Mouse (Mus musculus) midbrain, embryonic 11.5 days (tissue): ENCODE measurements around the gene Abcg4. TPM values are rescaled to one million over a fixed set of nuclear protein-coding genes. Genes with fewer than 3 reads are reported as not detected.
A peak's percentile ranks its signal among the peaks of the same experiment; 100 is the strongest.

Experiments
- ATAC-seq: fragments of 200-750 bp; cut with Nextera tagmentation; 2 replicates; pipeline ENCODE4 v1.8.0; 2017; ENCODE audit warnings: moderate TSS enrichment, moderate library complexity; ENCODE audit not compliant: low FRiP score
- DNase-seq: peaks from one replicate; pipeline ENCODE4 v3.0.0; 2015; ENCODE audit warnings: low spot score; ENCODE audit errors: missing footprints
- H3K27ac ChIP-seq: fragments of 300-500 bp; sonication (generic); 2 replicates; pipeline ENCODE4 v1.5.1; 2014; ENCODE audit warnings: low read depth, low read length
- H3K27me3 ChIP-seq: fragments of 300-500 bp; sonication (generic); 2 replicates; pipeline ENCODE4 v1.6.1; 2014; ENCODE audit warnings: mild to moderate bottlenecking, low read length, moderate library complexity, mixed read lengths; ENCODE audit not compliant: control insufficient read depth, insufficient read depth
- H3K36me3 ChIP-seq: fragments of 300-500 bp; sonication (generic); 2 replicates; pipeline ENCODE4 v1.6.1; 2014; ENCODE audit warnings: mild to moderate bottlenecking, low read length, moderate library complexity, mixed read lengths; ENCODE audit not compliant: control insufficient read depth, insufficient read depth
- H3K4me1 ChIP-seq: fragments of 300-500 bp; sonication (generic); 2 replicates; pipeline ENCODE4 v1.6.1; 2014; ENCODE audit warnings: low read length; ENCODE audit not compliant: control insufficient read depth, insufficient read depth
- H3K4me2 ChIP-seq: fragments of 300-500 bp; sonication (generic); 2 replicates; pipeline ENCODE4 v1.6.1; 2014; ENCODE audit warnings: mild to moderate bottlenecking, moderate library complexity
- H3K4me3 ChIP-seq: fragments of 300-500 bp; sonication (generic); 2 replicates; pipeline ENCODE4 v1.5.1; 2014; ENCODE audit warnings: low read depth, low read length
- H3K9ac ChIP-seq: fragments of 300-500 bp; sonication (generic); 2 replicates; pipeline ENCODE4 v1.6.1; 2014; ENCODE audit warnings: low read length
- H3K9me3 ChIP-seq: fragments of 300-500 bp; sonication (generic); 2 replicates; pipeline ENCODE4 v1.6.1; 2016; ENCODE audit warnings: low read length; ENCODE audit not compliant: control insufficient read depth
- WGBS: fragments of 180-500 bp; shearing (Covaris S2); extraction: QIAGEN DNeasy Blood & Tissue Kit; methylation state at CpG from one replicate; pipeline ENCODE4 v1.1.7; 2014; 5-methylcytosine and 5-hydroxymethylcytosine counted together
- polyA plus RNA-seq: library from polyadenylated mRNA; unstranded; fragments of >200 nt; fragmentation: Nextera tagmentation; extraction: Ambion mirVana; gene quantifications from 2 replicates; pipeline ENCODE4 v1.2.1, GENCODE M21; 2014

Abcg4 gene
- polyA plus RNA-seq, 1 experiment from 2014 or later: 4.8 TPM

DNA sequence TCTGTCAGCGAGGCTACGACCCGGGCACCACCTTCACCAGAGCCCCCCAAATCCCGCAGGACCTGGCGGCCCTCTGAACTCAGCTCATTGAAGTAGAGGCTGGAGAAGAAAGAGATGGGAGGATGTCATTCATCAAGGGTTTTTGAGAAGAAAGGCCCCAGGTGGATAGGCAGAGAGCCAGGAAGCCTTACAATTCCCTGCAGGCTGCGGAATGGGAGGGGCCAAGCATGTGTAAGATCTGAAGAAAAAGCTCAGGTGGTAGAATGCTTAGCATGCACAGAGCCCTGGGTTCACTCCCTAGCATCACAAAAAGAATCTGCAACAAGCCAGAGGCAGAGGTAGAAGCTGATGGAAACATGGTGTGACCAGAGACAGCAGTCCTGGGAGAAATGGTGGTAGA is 35.0 kb downstream of the Abcg4 start:
- no peaks in the 10 kb centered on the region; the same call in 1 of the 2 replicates for H3K27me3 ChIP-seq
- H3K9ac ChIP-seq: no peak overlapping the region
- ATAC-seq (no peak), DNase-seq (no peak)
- H3K27ac ChIP-seq: no peak overlapping the region
- WGBS: 77% methylated on average over 6 of the region's 6 CpGs
- H3K4me2 ChIP-seq: no peak overlapping the region
- no peak overlapping the region for H3K4me3 ChIP-seq
- H3K36me3 ChIP-seq: no peaks in the 10 kb centered on the region
- peaks cover 20% of the 10 kb centered on the region for H3K4me1 ChIP-seq
- H3K9me3 ChIP-seq: no peaks in the 10 kb centered on the region

DNA sequence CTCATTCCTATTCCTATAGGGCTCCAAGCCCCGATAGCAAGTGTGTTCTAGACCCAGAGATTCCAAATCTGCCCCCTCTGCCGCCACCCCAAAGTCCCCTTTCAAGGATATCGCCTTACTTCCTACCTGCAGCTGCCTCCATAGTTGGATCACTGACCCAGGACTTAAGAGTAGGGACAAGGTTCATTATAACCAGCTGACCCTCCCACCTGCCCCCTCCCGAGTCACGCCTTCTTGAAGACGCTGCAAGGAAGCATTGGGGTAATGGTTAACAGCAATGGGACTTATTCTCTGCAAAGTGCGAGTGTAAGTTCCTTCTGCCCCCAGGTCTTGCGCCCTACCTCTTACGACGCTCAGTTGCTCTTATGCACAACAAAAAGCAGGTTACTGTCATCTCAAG is 37.1 kb downstream of the Abcg4 start, which contains the start of gene Pdzd3:
Pdzd3 (minus strand) TSS at position 158 of the 400 bp plus-strand sequence.
- Histone ChIP-seq H3K27me3 (no peaks in the 10 kb centered on the region; the same call in 1 of the 2 replicates), H3K4me2 (no peak within 1 kb of the TSS), H3K9me3 (no peaks in the 10 kb centered on the region), H3K27ac (no peak within 1 kb of the TSS), H3K36me3 (no peaks in the 10 kb centered on the region), H3K9ac (no peak within 1 kb of the TSS), H3K4me1 (peaks cover 20% of the 10 kb centered on the region), H3K4me3 (no peak within 1 kb of the TSS)
- 81% methylated on average over 10 of the region's 10 CpGs for WGBS
- DNase-seq (no peak), ATAC-seq (no peak)

DNA sequence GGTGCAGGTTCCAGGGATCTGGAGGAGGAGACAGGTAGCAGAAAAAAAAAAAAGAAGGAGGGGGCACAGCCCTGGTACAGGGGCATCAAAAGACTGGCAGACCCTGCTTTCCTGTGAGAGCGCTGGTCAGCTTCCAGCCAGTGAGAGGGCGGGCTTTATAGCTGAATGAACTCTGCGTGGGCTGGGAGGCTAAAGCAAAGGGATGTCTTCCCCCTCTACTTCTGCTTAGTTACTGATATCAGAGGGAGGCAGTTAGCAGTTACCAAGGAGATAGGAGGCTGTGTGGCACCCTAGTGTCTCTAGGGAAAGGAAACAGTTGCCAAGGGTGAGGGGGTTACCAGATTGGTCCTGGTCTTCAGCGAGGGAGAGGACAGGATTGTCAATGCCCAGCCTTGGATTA is 38.0 kb downstream of the Abcg4 start:
- H3K27me3 ChIP-seq: no peaks in the 10 kb centered on the region; the same call in 1 of the 2 replicates
- no peak overlapping the region for H3K9ac ChIP-seq
- H3K9me3 ChIP-seq: no peaks in the 10 kb centered on the region
- peaks cover 18% of the 10 kb centered on the region for H3K4me1 ChIP-seq
- H3K4me2 ChIP-seq: no peak overlapping the region
- DNase-seq (no peak), ATAC-seq (no peak)
- H3K27ac ChIP-seq: no peak overlapping the region
- WGBS: 46% methylated on average over 4 of the region's 4 CpGs
- H3K4me3 ChIP-seq: no peak overlapping the region
- no peaks in the 10 kb centered on the region for H3K36me3 ChIP-seq

DNA sequence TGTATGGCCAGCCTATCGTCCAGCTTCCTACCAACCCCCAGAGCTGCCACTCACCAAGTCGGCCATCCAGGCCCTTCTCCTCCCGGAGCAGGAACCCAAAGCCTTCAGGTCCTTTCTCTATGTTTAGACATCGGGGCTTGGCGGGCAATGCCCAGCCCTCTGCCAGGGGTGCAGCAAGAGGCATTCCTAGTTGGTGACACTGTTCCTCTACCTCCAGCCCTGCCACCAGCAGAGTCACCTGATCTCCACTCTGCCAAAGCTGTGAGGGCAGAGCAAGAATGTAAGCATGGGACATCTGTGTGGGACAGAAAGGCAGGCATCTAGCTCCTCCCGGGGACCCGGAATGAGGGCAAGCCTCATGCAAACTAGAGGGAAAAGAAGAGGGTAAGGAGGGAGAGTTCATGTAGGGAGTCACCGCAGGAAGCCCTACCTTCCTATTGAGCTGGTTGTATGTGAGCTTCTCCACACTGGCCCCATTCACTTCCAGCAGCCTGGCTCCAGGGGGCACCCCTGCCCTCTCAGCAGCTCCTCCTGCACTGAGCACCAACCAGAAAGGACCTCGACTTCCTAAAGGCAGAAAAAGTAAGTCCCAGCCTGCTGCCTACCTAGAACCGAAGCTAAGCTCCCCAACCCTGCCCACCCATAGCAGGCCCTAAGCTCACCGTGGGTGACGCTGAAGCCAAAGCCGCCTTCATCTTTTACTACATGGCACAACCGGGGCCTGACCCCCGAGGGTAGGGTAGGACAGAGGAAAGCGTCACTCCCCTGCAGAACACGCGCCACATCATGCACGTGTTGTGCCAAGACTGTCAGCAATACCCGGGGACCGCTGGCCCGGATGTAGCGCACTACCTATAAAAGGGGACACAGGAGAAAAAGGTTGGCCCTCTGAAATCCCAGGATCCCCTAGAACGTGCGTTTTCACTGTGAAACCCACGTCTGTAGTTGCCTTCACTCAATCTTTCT is 39.0 kb downstream of the Abcg4 start:
- Histone ChIP-seq H3K27ac (no peak overlapping the region), H3K4me3 (no peak overlapping the region), H3K4me1 (peaks cover 10% of the 10 kb centered on the region), H3K36me3 (no peaks in the 10 kb centered on the region), H3K9ac (no peak overlapping the region), H3K27me3 (no peaks in the 10 kb centered on the region; the same call in 1 of the 2 replicates), H3K9me3 (no peaks in the 10 kb centered on the region), H3K4me2 (0 out of 2 replicates have a peak overlapping the region, but pooled peaks have one; percentile 12)
- ATAC-seq (0 out of 2 replicates have a peak, but pooled peaks have one; percentile 64), DNase-seq (peak; percentile 92)
- WGBS: 46% methylated on average over 26 of the region's 26 CpGs

DNA sequence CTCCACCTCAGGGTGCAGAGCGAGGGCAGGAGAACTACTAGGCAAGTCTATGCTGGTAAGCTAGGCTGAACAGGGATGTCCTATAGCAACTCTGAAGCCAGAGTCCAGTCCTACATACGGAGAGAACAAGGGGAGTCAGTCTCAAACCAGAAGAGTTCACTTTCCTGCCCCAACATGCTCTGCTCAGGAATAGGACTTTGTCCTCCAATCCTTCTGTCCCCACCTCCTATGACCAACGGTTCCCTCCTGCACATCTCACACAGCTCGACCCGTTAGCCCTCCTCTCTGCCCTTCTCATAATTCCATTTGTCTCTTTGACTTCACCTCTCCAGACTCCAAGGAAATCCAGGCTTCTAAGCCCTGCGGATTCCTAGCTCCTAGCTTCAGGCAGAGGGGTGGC is 40.5 kb downstream of the Abcg4 start:
- no peak overlapping the region for H3K27ac ChIP-seq
- no peak overlapping the region for H3K9ac ChIP-seq
- H3K4me2 ChIP-seq: no peak overlapping the region
- DNase-seq: no peak
- H3K4me3 ChIP-seq: no peak overlapping the region
- H3K36me3 ChIP-seq: no peaks in the 10 kb centered on the region
- peaks cover 3% of the 10 kb centered on the region; the same call in 1 of the 2 replicates for H3K4me1 ChIP-seq
- H3K9me3 ChIP-seq: no peaks in the 10 kb centered on the region
- ATAC-seq: no peak
- WGBS: 87% methylated on average over 6 of the region's 6 CpGs
- H3K27me3 ChIP-seq: no peaks in the 10 kb centered on the region; the same call in 1 of the 2 replicates

DNA sequence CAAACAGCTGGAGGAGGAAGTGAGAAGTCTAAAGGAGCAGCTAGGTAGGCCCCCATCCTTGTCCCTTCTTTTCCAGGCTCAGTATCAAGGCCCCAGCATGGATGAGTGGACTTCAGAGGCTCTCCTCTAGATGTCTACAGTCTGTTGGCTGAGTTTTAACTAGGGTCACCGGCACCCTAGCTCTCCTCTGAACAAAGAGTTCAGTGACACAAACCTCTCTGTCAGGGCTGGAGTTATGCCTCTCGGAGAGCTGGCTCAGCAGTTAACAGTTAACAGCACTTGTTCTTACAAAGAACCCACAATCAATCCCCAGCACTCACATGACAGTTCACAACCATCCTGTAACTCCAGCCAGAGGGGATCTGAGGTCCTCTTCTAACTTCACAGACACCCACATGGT is 44.8 kb downstream of the Abcg4 start:
- no peaks in the 10 kb centered on the region for H3K4me1 ChIP-seq
- H3K4me3 ChIP-seq: no peak overlapping the region
- H3K27ac ChIP-seq: no peak overlapping the region
- H3K4me2 ChIP-seq: no peak overlapping the region
- H3K9ac ChIP-seq: no peak overlapping the region
- no peak for DNase-seq
- 73% methylated on average over 2 of the region's 2 CpGs for WGBS
- H3K27me3 ChIP-seq: no peaks in the 10 kb centered on the region
- no peaks in the 10 kb centered on the region for H3K36me3 ChIP-seq
- H3K9me3 ChIP-seq: no peaks in the 10 kb centered on the region
- ATAC-seq: no peak

DNA sequence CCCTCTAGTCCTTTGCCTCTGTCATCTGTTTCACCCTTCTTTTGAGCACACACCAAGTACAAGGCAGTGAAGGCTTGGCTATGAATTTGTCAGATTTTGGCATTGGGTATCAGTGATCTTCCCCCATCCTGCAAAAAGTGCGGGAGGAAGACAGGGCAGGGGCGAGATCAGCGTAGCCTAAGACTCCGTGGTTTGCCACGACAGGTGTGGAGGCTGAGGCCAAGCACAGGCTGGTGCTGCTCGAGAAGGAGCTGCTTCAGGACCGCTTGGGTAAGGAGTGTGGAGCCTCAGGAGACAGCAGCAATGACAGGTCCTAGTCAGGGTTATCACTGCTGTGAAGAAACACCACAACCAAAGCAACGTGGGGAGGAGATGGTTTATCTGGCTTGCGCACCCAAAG is 47.0 kb downstream of the Abcg4 start:
- H3K4me3 ChIP-seq: no peak overlapping the region
- WGBS: 73% methylated on average over 9 of the region's 9 CpGs

DNA sequence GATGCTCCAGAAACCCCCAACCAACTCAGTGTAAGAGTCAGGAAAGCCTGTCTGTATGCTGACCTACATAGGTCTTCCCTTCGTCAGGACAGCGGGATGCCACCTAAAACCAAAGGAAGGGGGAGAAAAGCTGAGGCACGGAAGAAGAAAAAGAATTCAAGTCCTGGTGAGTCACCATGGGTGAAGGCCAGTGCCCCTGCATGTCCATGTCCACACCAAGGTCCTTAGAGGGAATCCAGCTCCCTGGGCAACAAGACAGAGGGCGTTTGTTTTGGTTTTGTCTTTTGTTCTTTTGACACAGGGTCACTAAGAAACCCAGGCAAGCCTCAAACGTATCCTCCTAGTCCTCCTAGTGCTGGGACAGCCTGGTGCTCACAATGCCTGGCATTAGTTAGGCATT is 47.5 kb downstream of the Abcg4 start:
- H3K4me3 ChIP-seq: no peak overlapping the region
- no peak for DNase-seq
- no peaks in the 10 kb centered on the region for H3K9me3 ChIP-seq
- H3K9ac ChIP-seq: no peak overlapping the region
- H3K27me3 ChIP-seq: no peaks in the 10 kb centered on the region
- no peak for ATAC-seq
- no peak overlapping the region for H3K4me2 ChIP-seq
- no peaks in the 10 kb centered on the region for H3K4me1 ChIP-seq
- no peaks in the 10 kb centered on the region for H3K36me3 ChIP-seq
- H3K27ac ChIP-seq: no peak overlapping the region
- 46% methylated on average over 5 of the region's 5 CpGs for WGBS

More for the DNA sequence above, 47.0 kb downstream of the Abcg4 start:
- Histone ChIP-seq H3K27ac (no peak overlapping the region), H3K27me3 (no peaks in the 10 kb centered on the region), H3K9ac (no peak overlapping the region), H3K4me1 (no peaks in the 10 kb centered on the region), H3K9me3 (no peaks in the 10 kb centered on the region), H3K4me2 (no peak overlapping the region), H3K36me3 (no peaks in the 10 kb centered on the region)
- ATAC-seq (no peak), DNase-seq (no peak)

DNA sequence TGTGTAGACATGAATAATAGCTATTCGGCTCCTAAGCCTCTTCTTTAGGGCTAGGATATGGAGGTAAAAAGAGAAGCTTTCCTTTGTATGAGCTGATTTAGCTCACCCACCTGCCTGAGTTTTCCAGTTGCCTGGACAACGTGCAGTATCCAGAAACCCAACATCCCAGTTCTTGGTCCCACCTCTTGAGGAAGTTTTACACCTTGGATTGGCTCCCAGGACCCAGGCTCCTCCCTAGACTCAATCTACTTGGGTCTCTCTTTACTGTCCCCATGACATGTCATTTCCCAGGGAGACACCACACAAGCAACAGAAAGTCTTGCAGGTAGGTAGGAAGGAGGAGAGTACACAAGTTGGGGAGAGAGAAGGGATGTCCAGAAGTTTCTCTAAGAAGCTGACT is 48.0 kb downstream of the Abcg4 start, which contains the start of gene Ccdc153:
Ccdc153 (plus strand) TSS at position 278 of the 400 bp plus-strand sequence.
- ATAC-seq: no peak
- Histone ChIP-seq H3K27ac (no peak within 1 kb of the TSS), H3K9me3 (no peaks in the 10 kb centered on the region), H3K4me2 (no peak within 1 kb of the TSS), H3K4me3 (no peak within 1 kb of the TSS), H3K36me3 (no peaks in the 10 kb centered on the region), H3K4me1 (no peaks in the 10 kb centered on the region), H3K27me3 (no peaks in the 10 kb centered on the region), H3K9ac (no peak within 1 kb of the TSS)
- no peak for DNase-seq
- 55% methylated on average over 2 of the region's 2 CpGs for WGBS
